Mouse (Mus musculus) CH12.LX (cell line): ENCODE data around the gene Cyth3. TPM values are rescaled to one million over a fixed set of nuclear protein-coding genes. Genes with fewer than 3 reads are reported as not detected.

ENCODE experiments used
- DNase-seq: peaks from one replicate; pipeline ENCODE4 v3.0.0-alpha.2; 2013; ENCODE audit errors: extremely low read depth
- H3K27ac ChIP-seq: 2 replicates; pipeline ENCODE4 v1.5.1; 2012; ENCODE audit warnings: low read depth, mild to moderate bottlenecking, control low read depth, moderate library complexity; ENCODE audit not compliant: insufficient read depth
- H3K27me3 ChIP-seq: replicated peaks from 2 replicates; pipeline ENCODE3; 2012; ENCODE audit warnings: inconsistent platforms
- H3K36me3 ChIP-seq, 2 experiments: replicated peaks in 1 of 2; 2 replicates each; pipeline versions ENCODE3 to v1.6.1; 2012; ENCODE audit warnings: inconsistent platforms in 1 of 2, low read length in 1 of 2, mild to moderate bottlenecking in 1 of 2, mixed read lengths in 1 of 2, moderate library complexity in 1 of 2; ENCODE audit not compliant: control insufficient read depth in 1 of 2, insufficient read depth in 1 of 2
- H3K4me1 ChIP-seq, 2 experiments: 2 replicates each; pipeline ENCODE4 v1.6.1; 2012; ENCODE audit warnings: inconsistent platforms in 1 of 2, moderate library complexity in 1 of 2; ENCODE audit not compliant: insufficient read depth in 2 of 2, control insufficient read depth in 1 of 2
- H3K4me2 ChIP-seq: 2 replicates; pipeline ENCODE4 v1.6.1; 2012; ENCODE audit warnings: low read depth, mild to moderate bottlenecking, control low read depth; ENCODE audit not compliant: poor library complexity, insufficient read depth, severe bottlenecking
- H3K4me3 ChIP-seq, 3 experiments: fragments of 150-350 bp in 1 of 3; sonication (generic) in 1 of 3; replicated peaks in 1 of 3; 2 replicates each; pipeline versions ENCODE3 to v1.5.1; 2011 to 2012; ENCODE audit warnings: low read depth in 2 of 3, low read length in 2 of 3, mild to moderate bottlenecking in 2 of 3, moderate library complexity in 2 of 3, control low read depth in 1 of 3, improper control_type of control experiment in 1 of 3, inconsistent platforms in 1 of 3, mixed read lengths in 1 of 3; ENCODE audit not compliant: poor library complexity in 1 of 3
- H3K79me2 ChIP-seq: replicated peaks from 2 replicates; pipeline ENCODE4 v1.6.1; 2012; ENCODE audit warnings: mild to moderate bottlenecking, moderate library complexity; ENCODE audit not compliant: control insufficient read depth, poor library complexity, insufficient read depth, severe bottlenecking; ENCODE audit errors: extremely low read depth
- H3K9ac ChIP-seq: 2 replicates; pipeline ENCODE4 v1.6.1; 2012; ENCODE audit warnings: low read depth, mild to moderate bottlenecking, control low read depth, moderate library complexity; ENCODE audit not compliant: insufficient read depth
- H3K9me3 ChIP-seq: replicated peaks from 2 replicates; pipeline ENCODE3; 2012; ENCODE audit warnings: low read length, inconsistent platforms, mixed read lengths
- CTCF ChIP-seq, 2 experiments: IDR thresholded peaks in 1 of 2; conservative IDR thresholded peaks in 1 of 2; 2 replicates each; pipeline ENCODE4 v1.5.1; 2011 to 2012; ENCODE audit warnings: low read depth in 2 of 2, low read length in 2 of 2, improper control_type of control experiment in 1 of 2, inconsistent platforms in 1 of 2, mild to moderate bottlenecking in 1 of 2, moderate library complexity in 1 of 2
- E2F4 ChIP-seq: IDR thresholded peaks from 2 replicates; pipeline ENCODE4 v1.6.1; 2011; ENCODE audit warnings: low read depth, low read length, improper control_type of control experiment; ENCODE audit not compliant: insufficient replicate concordance
- ETS1 ChIP-seq: conservative IDR thresholded peaks from 2 replicates; pipeline ENCODE4 v1.6.1; 2012; ENCODE audit warnings: low read depth, mild to moderate bottlenecking, inconsistent platforms, low read length, improper control_type of control experiment, moderate library complexity
- IRF4 ChIP-seq: IDR thresholded peaks from 2 replicates; pipeline ENCODE4 v1.6.1; 2014; ENCODE audit warnings: low read depth, mild to moderate bottlenecking, inconsistent platforms, low read length, improper control_type of control experiment
- JUND ChIP-seq: conservative IDR thresholded peaks from 2 replicates; pipeline ENCODE4 v1.6.1; 2011; ENCODE audit warnings: low read depth, low read length, improper control_type of control experiment
- MAFK ChIP-seq: IDR thresholded peaks from 2 replicates; pipeline ENCODE4 v1.6.1; 2011; ENCODE audit warnings: low read length, improper control_type of control experiment; ENCODE audit not compliant: insufficient replicate concordance
- PAX5 ChIP-seq: IDR thresholded peaks from 2 replicates; pipeline ENCODE4 v1.6.1; 2012; ENCODE audit warnings: low read length, inconsistent platforms, mixed read lengths
- RAD21 ChIP-seq: IDR thresholded peaks from 2 replicates; pipeline ENCODE4 v1.6.1; 2011; ENCODE audit warnings: low read depth, mild to moderate bottlenecking, low read length, improper control_type of control experiment, moderate library complexity
- RCOR1 ChIP-seq: conservative IDR thresholded peaks from 2 replicates; pipeline ENCODE4 v1.6.1; 2012; ENCODE audit warnings: low read depth, mild to moderate bottlenecking, inconsistent platforms, low read length, improper control_type of control experiment
- SMC3 ChIP-seq: IDR thresholded peaks from 2 replicates; pipeline ENCODE4 v1.6.1; 2011; ENCODE audit warnings: low read depth, low read length, improper control_type of control experiment
- TBP ChIP-seq: conservative IDR thresholded peaks from 2 replicates; pipeline ENCODE4 v1.6.1; 2011; ENCODE audit warnings: low read depth, low read length, improper control_type of control experiment
- TCF12 ChIP-seq: IDR thresholded peaks from 2 replicates; pipeline ENCODE4 v1.6.1; 2014; ENCODE audit warnings: low read depth, mild to moderate bottlenecking, inconsistent platforms, low read length, improper control_type of control experiment
- ZMIZ1 ChIP-seq: IDR thresholded peaks from 2 replicates; pipeline ENCODE4 v1.6.1; 2012; ENCODE audit warnings: low read depth, mild to moderate bottlenecking, inconsistent platforms, low read length, improper control_type of control experiment
- ZNF384 ChIP-seq: IDR thresholded peaks from 2 replicates; pipeline ENCODE4 v1.6.1; 2012; ENCODE audit warnings: low read depth, low read length, improper control_type of control experiment, inconsistent platforms
- dilution Hi-C: fragments of 300-500 bp; cut with MboI; formaldehyde crosslinking; loops from 2 replicates; pipeline ENCODE4 v1.14.3; 2020; ENCODE audit warnings: low sequenced_read_pairs; ENCODE audit not compliant: extremely low pct_unique_long_range_greater_than_20kb, extremely low pct_ligation_motif_present
- in situ Hi-C: fragments of 300-500 bp; cut with MboI; formaldehyde crosslinking; loops from 3 replicates; pipeline ENCODE4 v1.14.3; 2019; ENCODE audit warnings: low sequenced_read_pairs, low pct_ligation_motif_present, low pct_unique_long_range_greater_than_20kb, mixed read lengths
- polyA plus RNA-seq: library from polyadenylated mRNA; unstranded; fragments of >175 nt; gene quantifications from 2 replicates; pipeline ENCODE4 v1.2.1, GENCODE M21; 2012; ENCODE audit warnings: low read depth; ENCODE audit not compliant: insufficient read length
- total RNA-seq, 2 experiments: library from RNA; depleted of rRNA; stranded (reverse); fragments of 300-350 nt in 1 of 2; fragments of >200 nt in 1 of 2; gene quantifications; 2 replicates each; pipeline ENCODE4 v1.2.3; 2012 to 2014

Gene Cyth3
- total and polyA plus RNA-seq, 3 experiments, result 3.3 to 5.4 (median 4.8) TPM

GRCm38 (mm10) chr5:143593563-143594146 is 28.6 kb upstream of the Cyth3 start:
- in situ Hi-C loops (no loop called here), dilution Hi-C loops (no loop called here)
- Histone ChIP-seq H3K9ac (no peak overlapping the region), H3K27me3 (no peaks in the 10 kb centered on the region), H3K4me1 (peaks cover 6 to 10% of the 10 kb centered on the region in 2 experiments; a peak in 2 of 4 replicates), H3K36me3 (no peaks in the 10 kb centered on the region), H3K79me2 (no peaks in the 10 kb centered on the region), H3K27ac (no peak overlapping the region), H3K9me3 (no peaks in the 10 kb centered on the region), H3K4me3 (no peak overlapping the region), H3K4me2 (no peak overlapping the region)
- TF ChIP-seq SMC3 (no peak), ZMIZ1 (no peak), MAFK (no peak), CTCF (conservative IDR thresholded peaks at IDR 0.05 in 1 of 2, IDR thresholded peaks at IDR 0.05 in 1 of 2; ENCODE audit: low read depth in 2 of 2, low read length in 2 of 2) (no peak), RAD21 (no peak), TBP (no peak)
- no peak for DNase-seq

GRCm38 (mm10) chr5:143594291-143595065 is 27.8 kb upstream of the Cyth3 start:
- H3K4me2 ChIP-seq, result no peak overlapping the region
- TF ChIP-seq ETS1 (no peak), ZNF384 (no peak), IRF4 (no peak), E2F4 (no peak), JUND (no peak), ZMIZ1 (no peak), PAX5 (no peak), TCF12 (no peak), RCOR1 (no peak)
- DNase-seq, result no peak
- no peaks in the 10 kb centered on the region for H3K79me2 ChIP-seq
- H3K27me3 ChIP-seq, result no peaks in the 10 kb centered on the region
- in situ Hi-C loops (no loop called here), dilution Hi-C loops (no loop called here)
- H3K4me3 ChIP-seq, result no peak overlapping the region
- no peak overlapping the region for H3K9ac ChIP-seq
- H3K36me3 ChIP-seq, result no peaks in the 10 kb centered on the region
- H3K27ac ChIP-seq, result no peak overlapping the region
- no peaks in the 10 kb centered on the region for H3K9me3 ChIP-seq
- H3K4me1 ChIP-seq, result peaks cover 4 to 7% of the 10 kb centered on the region in 2 experiments; a peak in 2 of 4 replicates
